Mouse (Mus musculus): Measurements from ENCODE around the gene Clstn3. TPM values are rescaled to one million over a fixed set of nuclear protein-coding genes. Genes with fewer than 3 reads are reported as not detected.
"Not testable (repeated sequence)": the region's sequence is repeated elsewhere in the genome, so short reads cannot be mapped to it uniquely, and the experiment has no call there.

Gene Clstn3
- total RNA-seq, 2 experiments from 2014 or later, result 283 to 312 TPM

DNA sequence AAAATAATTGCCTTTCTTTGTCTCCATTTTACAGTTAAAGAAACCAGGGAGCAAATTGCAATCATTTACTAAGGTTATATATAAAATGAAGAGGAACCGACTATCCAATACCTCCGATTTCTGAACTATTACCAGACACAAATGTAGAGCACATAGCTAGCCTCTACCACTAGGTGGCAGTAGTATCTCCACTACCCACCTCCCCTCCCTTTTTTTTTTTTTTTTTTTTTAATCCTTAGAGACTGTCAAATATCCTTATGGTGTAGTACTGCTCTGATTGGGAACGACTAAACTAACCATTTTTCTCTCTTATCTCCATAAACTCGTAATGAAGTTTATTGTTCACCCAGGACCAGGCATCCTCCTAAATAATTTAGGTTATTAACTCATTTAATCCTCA is 15.7 kb upstream of the Clstn3 start:
- DNase-seq (ENCODE audit: low spot score in 2 of 2), result peak in 1 of 2 experiments; percentile 43

DNA sequence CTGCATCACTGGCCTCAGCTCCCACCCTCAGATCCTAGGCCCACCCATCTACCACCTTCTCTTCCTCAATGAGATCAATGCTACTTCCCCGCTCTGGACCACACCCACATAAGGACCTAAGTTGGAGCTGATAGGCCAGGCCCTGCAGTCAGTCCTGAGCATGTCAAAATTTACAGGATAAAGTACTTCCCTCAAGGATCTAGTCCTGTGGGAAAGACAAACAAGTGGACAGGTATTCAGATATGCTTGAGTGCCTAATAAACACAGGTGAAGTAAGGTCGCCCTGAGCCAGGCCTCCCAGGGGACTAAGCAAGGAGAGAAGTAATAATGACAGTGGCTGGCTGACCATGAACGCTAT is 15.0 kb upstream of the Clstn3 start:
- DNase-seq (ENCODE audit: low spot score in 2 of 2), result no peak

DNA sequence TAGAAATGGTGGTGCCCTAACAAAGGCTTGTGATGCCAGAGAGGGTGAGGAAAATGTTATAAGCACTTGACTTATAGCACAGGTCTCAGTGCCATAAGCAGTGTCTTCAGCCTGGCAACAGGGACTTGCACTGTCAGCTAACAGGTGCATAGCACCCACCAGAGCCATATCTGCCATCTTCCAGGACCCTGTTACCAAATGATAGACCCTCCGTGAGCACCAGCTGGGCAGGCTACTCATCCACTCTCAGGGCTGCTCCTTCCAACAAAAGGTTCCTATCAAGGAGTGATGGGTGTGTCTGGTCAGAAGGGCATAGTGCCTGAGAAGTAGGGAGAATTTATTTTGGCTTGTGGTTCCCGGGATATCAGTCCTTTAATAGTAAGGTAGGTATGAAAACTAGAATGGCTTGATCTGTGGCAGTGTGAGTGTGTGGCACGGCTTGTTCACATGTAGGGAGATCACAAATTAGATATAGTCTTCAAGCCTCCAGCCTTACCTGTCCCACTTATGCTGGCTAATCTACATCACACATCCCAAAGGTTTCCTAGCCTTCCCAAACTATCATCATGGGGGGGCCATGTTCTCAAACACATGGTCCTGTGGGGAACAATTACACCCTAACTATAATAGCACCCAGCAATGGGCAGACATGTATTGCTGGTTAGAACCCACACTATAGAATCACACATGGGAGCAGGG is 14.4 kb upstream of the Clstn3 start:
- DNase-seq (ENCODE audit: low spot score in 2 of 2), result no peak

DNA sequence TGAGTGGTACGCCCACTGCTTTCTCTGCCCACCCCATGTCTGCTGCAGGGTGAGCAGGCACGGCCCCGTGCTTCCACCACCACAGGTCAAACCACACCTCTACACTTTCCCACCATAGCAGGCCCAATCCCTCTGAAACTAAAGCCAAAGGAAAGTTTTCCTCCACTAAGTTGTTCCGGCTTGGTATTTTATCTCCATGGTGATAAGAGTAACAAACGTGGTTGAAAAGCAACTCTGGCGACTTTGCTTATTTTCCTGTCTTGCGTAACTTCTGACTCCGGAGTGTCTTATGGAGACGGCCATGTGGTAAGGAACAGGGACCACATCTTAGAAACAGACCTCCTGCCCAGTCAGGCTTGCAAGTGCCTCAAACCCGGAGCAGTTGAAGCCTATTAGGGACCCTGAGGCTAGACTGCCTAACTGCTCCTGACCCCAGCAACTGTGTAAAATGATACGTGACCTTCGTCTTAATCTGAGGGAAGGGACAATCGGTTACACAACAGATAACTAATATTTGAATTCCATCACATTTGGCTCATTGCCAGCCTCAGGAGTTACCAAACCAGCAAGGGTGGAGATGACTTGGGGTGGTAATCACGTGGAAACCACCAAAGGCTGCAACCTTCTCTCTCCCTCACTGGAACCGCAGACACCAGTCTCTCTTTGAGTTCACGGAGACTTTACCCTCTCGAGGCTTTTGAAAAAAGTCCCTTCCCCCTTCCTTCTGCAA is 13.5 kb upstream of the Clstn3 start:
- DNase-seq (ENCODE audit: low spot score in 2 of 2), result no peak

DNA sequence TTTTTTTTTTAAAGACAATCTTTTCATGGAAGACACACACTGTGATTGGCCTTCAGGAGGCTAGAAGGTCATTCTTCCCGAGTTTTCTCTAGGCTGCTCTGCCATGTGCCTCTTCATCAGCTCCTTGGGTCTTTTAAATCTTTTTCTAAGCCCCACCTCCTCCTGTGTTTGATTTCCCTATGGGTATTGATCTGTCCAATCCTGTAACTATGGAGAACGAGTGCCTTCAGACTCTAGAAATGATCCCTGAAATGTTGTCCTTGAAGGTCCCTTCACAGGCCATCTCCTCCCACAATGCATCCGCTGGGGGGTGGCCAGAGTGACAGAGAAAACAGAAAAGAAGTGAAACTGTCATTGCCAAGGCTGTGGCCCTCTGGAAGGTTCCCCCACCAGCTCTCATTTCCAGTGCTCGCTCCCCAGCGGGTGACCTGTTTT is 12.6 kb upstream of the Clstn3 start:
- no peak for DNase-seq (ENCODE audit: low spot score in 2 of 2)

DNA sequence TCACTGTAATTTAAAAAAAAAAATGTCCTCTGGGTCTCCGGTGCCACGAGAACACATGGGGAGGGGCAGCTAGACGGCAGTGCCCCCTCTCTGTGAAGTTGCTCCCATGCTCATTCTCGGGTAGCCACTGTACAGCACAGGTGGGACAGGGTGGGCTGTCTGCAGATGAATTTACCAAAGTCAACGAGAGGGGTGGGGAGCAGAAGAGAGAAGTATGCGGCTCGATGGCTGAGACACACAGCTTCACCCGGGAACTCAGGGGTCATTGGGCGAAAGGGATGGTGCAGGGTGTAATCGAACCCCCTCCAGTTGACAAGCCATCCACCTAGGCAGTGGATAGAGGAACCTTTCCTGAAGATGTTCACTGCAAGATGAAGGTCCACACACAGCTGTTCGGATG is 12.2 kb upstream of the Clstn3 start:
- DNase-seq (ENCODE audit: low spot score in 2 of 2), result no peak

DNA sequence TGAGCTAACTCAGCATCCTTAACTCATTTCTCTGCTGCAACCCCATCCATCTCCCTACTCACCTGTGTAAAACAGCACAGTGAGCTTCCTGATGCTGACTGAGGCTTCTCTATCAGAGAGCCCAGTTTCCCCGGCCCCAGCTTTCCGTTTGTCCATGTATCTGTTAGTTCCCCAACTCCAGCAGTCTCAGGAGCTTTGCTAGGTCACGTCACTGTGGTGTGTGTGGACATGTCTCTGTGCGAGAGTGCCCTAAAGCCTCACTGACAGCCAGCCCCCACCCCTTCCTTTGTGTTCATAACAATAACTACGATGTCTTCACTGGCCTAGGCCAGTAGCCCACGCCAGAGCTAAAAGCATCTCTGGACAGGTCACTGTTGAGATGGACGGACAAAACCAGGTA is 11.6 kb upstream of the Clstn3 start:
- no peak for DNase-seq (ENCODE audit: low spot score in 2 of 2)

DNA sequence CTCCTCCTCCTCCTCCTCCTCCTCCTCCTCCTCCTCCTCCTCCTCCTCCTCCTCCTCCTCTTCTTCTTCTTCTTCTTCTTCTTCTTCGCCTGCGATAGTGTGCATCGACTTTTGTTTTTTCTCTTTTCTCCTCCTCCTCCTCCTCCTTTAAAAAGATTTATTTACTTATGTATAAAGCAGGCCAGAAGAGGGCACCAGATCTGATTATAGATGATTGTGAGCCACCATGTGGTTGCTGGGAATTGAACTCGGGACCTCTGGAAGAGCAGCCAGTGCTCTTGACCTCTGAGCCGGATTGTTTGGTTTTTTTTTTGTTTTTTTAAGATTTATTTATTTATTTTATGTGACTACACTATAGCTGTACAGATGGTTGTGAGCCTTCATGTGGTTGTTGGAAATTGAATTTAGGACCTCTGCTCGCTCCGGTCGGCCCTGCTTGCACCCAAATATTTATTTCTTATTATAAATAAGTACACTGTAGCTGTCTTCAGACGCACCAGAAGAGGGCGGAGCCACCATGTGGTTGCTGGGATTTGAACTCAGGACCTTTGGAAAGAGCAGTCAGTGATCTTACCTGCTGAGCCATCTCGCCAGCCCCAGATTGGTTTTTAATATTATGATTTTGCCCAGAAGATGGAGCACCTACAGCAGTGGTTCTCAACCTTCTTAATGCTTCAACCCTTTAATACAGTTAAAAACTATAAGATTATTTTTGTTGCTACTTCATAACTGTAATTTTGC is 10.9 kb upstream of the Clstn3 start:
- not testable (repeated sequence) for DNase-seq (ENCODE audit: low spot score in 2 of 2)

DNA sequence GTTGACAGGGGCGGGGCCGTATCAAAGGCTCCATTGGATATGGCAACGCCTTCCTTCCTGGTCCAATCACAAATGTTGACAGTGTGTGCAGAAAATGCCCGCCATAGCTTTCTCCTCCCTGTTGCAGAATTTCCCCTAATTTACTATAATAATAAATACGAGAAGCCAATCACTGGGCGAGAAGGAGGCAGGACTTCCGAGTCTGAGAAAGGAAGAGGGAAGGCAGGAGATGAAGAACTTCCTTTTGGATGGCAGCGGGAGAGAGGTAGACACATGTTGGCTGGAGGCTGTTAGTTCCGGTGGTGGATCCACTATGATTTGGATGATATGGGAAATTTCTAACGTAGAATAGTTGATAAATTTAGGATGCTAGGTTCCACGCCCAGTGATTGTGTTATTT is 10.0 kb upstream of the Clstn3 start:
- no peak for DNase-seq (ENCODE audit: low spot score in 2 of 2)

DNA sequence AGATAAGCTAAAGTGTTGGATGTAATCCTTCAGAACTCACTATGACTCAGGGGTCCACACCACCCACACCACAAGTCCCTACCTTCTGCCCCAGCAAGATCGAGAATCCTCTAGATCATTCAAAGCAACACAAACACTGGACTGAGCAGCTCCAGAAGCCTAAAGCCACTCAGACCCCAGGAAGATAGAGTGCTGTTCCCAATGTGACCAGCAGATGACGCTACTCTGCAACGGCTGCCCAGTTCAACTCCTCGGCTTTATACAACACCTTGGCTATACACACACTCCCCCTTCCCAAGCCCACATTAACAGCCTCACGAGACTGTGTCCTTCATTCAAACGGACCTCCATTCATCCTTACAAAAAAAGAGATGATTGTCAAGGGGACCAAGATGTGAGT is 8.2 kb upstream of the Clstn3 start:
- no peak for DNase-seq (ENCODE audit: low spot score in 2 of 2)

DNA sequence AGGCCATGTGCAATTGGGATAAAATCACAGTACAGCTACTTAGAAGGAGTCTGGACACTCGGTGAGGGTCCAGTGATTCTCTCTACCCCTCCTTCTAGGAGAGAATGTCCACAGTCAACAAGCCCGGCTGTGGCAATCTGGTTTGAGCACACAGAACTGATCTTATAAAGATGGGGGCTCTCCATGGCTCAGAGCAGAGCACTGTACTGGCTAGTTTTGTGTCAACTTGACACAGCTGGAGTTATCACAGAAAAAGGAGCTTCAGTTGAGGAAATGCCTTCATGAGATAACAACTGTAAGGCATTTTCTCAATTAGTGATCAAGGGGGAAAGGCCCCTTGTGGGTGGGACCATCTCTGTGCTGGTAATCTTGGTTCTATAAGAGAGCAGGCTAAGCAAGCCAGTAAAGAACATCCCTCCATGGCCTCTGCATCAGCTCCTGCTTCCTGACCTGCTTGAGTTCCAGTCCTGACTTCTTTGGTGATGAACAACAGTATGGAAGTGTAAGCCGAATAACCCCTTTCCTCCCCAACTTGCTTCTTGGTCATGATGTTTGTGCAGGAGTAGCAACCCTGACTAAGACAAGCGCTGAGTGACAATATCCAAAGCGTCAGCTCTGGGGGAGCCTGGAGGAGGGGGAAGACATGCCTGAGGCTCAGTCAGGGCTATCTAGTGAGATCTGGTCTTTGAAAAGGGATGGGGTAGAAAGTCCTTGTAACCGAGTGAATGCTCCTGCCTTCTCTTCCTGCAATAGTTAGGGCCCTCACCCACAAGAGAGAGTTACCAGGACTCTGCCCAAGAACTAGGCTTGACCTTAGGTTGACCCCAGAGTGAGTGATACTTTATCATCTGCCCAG is 7.4 kb upstream of the Clstn3 start:
- not testable (repeated sequence) for DNase-seq (ENCODE audit: low spot score in 2 of 2)

DNA sequence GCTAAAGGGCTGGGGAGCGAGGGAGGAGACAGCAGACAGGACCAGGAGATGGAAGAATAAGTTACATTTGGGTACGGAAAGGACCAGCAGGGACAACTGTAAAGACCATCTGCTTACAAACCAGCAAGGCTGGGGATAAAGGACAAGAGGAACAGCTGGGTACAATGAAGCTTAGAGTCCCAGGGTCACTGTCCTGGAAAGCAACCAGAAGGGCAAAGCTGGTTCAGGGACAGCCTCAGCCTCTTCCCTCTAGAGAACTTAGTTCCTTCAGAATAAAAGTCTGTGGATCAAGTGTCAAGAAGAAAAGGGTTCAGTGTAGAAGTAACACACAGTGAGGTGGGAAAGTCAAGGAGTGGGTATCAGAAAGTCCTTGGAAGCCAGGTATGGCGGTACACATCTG is 6.5 kb upstream of the Clstn3 start:
- no peak for DNase-seq (ENCODE audit: low spot score in 2 of 2)

DNA sequence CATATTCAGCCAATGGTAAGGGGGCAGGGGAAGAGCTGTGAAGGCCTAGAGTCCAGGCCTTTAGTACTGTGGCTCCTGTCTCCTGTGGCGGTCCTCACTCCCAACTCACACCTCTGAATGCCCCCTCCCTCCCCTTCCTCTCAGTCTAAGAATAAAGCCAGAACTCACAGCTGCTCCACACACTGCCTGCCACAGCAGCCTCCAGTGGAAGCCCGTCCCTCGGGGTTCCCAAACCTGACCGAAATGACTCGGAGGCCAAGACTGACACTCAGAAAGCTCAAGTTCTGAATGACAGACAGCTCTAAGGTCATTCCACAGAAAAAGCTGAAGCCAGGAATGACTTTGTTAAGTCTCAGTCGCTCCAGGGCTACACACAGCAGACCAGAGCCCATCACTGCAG is 1.1 kb upstream of the Clstn3 start:
- DNase-seq (ENCODE audit: low spot score in 2 of 2), result no peak

DNA sequence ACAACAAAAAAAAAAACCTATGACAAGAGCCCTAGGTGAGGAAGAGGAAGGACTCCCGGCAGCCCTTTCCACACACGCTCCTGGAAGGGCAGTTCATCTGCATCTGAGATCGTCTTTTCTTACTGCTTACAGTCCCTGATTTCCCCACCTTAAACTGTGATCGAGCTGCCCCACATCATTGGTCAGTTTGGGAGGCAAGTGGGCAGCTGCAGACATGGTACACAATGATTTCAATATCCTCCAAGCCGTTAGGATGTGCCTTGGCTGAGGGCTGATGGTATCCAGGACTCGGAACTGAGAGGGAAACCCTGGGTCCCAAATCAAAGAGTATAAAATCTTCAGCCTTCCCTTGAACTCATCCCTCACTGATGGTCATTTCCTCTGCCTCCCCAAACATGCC is 705 bp upstream of the Clstn3 start:
- no peak for DNase-seq (ENCODE audit: low spot score in 2 of 2)

DNA sequence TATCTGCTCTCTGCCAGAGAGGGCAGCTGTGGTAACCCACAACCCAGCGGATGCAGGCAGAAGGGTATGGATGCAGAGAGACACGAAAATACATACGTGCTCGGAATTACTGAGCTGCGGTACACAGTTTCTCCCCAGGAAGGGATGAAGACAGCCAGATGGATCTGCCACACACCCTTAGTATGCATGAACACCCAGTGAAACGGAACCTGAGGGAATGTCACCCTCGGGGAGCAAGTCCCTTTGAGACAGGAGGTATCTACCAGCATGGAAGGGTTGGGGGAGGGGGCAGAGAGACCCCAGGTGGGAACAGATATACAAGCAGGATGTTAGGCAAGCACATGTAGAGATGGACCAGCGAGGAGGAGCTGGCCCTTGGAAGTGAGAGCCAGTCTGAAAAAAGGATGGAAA is 708 bp downstream of the Clstn3 start:
- DNase-seq (ENCODE audit: low spot score in 2 of 2), result peak in 1 of 2 experiments; percentile 39

DNA sequence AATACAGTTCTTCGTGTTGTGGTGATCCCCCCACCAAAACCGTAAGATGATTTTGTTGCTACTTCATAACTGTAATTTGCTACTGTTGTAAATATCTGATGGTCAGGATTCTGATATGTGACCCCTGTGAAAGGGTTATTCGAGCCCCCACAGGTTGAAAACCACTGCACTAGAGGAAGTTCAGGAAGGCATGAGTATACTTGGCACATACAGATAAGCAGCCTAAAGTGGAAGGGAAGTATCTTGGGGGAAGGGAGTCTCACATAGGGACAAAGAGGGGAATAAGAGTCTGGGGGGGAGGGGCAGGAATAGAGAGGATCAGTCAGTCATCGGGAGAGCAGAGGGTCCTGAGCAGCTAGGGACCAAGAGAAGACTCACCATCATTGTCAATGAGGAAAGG is 5.2 kb downstream of the Clstn3 start:
- no peak for DNase-seq (ENCODE audit: low spot score in 2 of 2)

DNA sequence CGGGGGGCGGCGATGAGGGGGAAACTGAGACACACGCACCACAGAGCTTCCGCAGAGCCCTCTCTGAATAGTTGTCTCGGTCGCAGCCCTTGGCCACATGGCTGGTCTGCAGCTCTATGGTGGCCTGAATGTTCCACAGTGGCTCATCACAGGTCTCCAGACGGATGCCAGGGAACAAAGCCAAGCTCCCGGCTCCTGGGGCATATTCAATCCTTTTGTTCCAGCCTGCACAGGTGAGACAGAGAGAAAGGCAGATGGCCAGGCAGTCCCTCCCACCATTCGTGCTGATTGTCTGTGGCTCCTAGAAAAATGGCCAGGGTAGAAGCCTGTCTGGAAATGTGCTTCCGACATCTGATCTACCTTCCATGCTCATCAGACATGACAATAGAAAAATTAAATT is 6.1 kb downstream of the Clstn3 start:
- no peak for DNase-seq (ENCODE audit: low spot score in 2 of 2)

DNA sequence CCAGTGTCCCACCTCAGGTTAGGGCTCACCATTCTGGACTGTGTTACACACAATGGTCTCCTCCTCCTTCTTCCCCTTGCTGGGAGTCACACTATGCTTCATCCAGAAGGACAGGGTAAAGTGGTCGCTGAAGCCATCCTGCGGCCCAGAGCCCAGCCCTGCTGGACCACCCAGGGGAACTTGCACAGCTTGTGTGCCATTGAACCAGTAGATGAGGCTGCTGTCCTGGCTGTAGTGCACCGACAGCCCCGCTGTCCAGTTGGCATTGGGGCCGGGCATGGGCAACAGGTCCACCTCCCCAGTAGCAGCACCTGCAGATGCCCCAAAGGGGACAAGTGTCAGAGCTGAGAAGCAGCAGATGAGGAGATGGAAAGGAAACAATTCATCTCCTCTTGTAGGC is 6.8 kb downstream of the Clstn3 start:
- DNase-seq (ENCODE audit: low spot score in 2 of 2), result no peak

DNA sequence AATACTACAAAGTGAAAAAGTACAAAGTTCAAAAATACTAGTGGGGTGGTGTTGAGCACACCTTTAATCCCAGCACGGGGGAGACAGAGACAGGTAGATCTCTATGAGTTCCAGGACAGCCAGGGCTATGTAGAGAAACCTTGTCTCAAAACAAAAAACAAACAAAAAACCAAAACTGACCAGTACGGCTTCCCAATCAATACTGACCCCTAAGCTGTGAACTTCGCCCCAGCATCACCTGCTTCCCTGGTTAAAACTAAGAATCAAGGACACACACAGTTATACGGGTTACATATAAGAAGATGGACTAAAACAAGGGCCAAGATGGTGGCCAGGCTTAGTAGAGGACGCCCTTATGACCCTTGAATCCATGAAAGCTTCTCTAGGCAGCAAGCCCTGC is 8.4 kb downstream of the Clstn3 start:
- no peak for DNase-seq (ENCODE audit: low spot score in 2 of 2)

DNA sequence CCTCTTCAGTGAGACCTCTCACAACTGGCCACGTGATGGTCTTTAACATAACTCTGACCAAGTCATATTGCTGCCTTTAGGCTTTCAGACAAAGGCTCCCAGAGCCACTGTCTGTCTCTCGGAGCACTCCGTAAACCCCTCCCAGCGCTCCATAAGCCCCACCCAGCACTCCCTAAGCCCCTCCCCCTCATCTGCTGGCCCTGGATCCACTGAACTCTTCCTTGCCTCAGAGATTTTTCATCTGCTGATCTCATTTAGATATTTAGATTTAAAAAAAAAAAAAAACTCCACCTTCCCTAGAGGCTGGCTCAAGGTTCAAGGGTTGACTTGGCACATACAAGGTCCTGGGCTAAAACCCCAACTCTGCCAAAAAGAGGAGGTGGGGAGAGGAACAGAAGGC is 10.8 kb downstream of the Clstn3 start:
- no peak for DNase-seq (ENCODE audit: low spot score in 2 of 2)

DNA sequence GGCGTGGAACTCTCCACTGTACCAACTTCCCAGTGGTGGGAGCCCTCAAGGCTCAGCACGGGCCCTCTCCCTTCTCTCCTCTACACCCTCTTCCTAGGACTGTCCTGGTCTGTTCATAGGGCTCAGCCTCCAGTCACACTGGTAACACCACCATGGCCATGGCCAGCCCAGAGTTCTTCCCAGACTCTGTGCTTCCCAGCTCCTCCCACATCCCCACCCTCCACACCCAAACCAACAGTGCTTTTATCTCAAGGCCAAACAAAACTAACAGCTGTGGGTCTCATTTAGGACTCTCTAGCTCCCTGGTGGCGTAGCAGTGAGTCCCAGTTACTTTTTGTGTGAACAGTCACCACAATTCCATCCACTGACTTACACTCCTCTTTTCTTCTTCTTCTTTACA is 12.6 kb downstream of the Clstn3 start:
- no peak for DNase-seq (ENCODE audit: low spot score in 2 of 2)

Data from layer of hippocampus, postnatal 14 days (tissue).